Mouse (Mus musculus) embryonic facial prominence, embryonic 14.5 days (tissue): ENCODE results near the gene Cyb5rl. TPM values are rescaled to one million over a fixed set of nuclear protein-coding genes. Genes with fewer than 3 reads are reported as not detected.

Experiments
- ATAC-seq: fragments of 200-750 bp; cut with Nextera tagmentation; 2 replicates; pipeline ENCODE4 v1.8.0; 2017; ENCODE audit warnings: low read depth, moderate number of reproducible peaks, moderate TSS enrichment
- DNase-seq: peaks from one replicate; pipeline ENCODE4 v3.0.0-alpha.2; 2015; ENCODE audit warnings: low spot score
- H3K27ac ChIP-seq: fragments of 300-500 bp; sonication (generic); replicated peaks from 2 replicates; pipeline ENCODE4 v1.5.1; 2014; ENCODE audit warnings: low read depth, mild to moderate bottlenecking, low read length, moderate library complexity
- H3K27me3 ChIP-seq: fragments of 300-500 bp; sonication (generic); replicated peaks from 2 replicates; pipeline ENCODE4 v1.6.1; 2014; ENCODE audit warnings: low read length; ENCODE audit not compliant: control insufficient read depth, insufficient read depth
- H3K36me3 ChIP-seq: fragments of 300-500 bp; sonication (generic); 2 replicates; pipeline ENCODE4 v1.6.1; 2014; ENCODE audit warnings: low read length, mixed read lengths; ENCODE audit not compliant: control insufficient read depth, insufficient read depth
- H3K4me1 ChIP-seq: fragments of 300-500 bp; sonication (generic); 2 replicates; pipeline ENCODE4 v1.6.1; 2014; ENCODE audit warnings: antibody characterized with exemption, low read length; ENCODE audit not compliant: control insufficient read depth, insufficient read depth
- H3K4me2 ChIP-seq: fragments of 300-500 bp; sonication (generic); 2 replicates; pipeline ENCODE4 v1.6.1; 2014; ENCODE audit warnings: low read depth, mild to moderate bottlenecking, low read length, moderate library complexity, mixed read lengths
- H3K4me3 ChIP-seq: fragments of 300-500 bp; sonication (generic); 2 replicates; pipeline ENCODE4 v1.5.1; 2014; ENCODE audit warnings: low read depth, mild to moderate bottlenecking, low read length
- H3K9ac ChIP-seq: fragments of 300-500 bp; sonication (generic); 2 replicates; pipeline ENCODE4 v1.6.1; 2014; ENCODE audit warnings: low read depth, mild to moderate bottlenecking, low read length, moderate library complexity, mixed read lengths
- H3K9me3 ChIP-seq: fragments of 300-500 bp; sonication (generic); 2 replicates; pipeline ENCODE4 v1.6.1; 2016; ENCODE audit warnings: low read length; ENCODE audit not compliant: control insufficient read depth
- WGBS: fragments of 180-500 bp; shearing (Covaris S2); extraction: QIAGEN DNeasy Blood & Tissue Kit; methylation state at CpG from one replicate; pipeline ENCODE4 v1.1.7; 2014; 5-methylcytosine and 5-hydroxymethylcytosine counted together
- polyA plus RNA-seq: library from polyadenylated mRNA; unstranded; fragments of >200 nt; fragmentation: Nextera tagmentation; extraction: Ambion mirVana; gene quantifications from 2 replicates; pipeline ENCODE4 v1.2.1, GENCODE M21; 2014

Gene Cyb5rl
- polyA plus RNA-seq, 1 experiment from 2014 or later, result 8.6 TPM

- H3K4me1 ChIP-seq, result peaks cover 2% of the 10 kb centered on the region; the same call in 1 of the 2 replicates
- no peak overlapping the region for H3K4me3 ChIP-seq
- no peak overlapping the region for H3K27ac ChIP-seq
- ATAC-seq, result no peak
- H3K27me3 ChIP-seq, result no peaks in the 10 kb centered on the region
- WGBS, result 81% methylated on average over 14 of the region's 14 CpGs
- no peak overlapping the region for H3K4me2 ChIP-seq
- H3K9ac ChIP-seq, result no peak overlapping the region
- H3K9me3 ChIP-seq, result no peaks in the 10 kb centered on the region
- no peak for DNase-seq
- H3K36me3 ChIP-seq, result no peaks in the 10 kb centered on the region
Observed at GRCm38 (mm10) chr4:107091696-107092095, 24.9 kb downstream of the Cyb5rl start.

DNA sequence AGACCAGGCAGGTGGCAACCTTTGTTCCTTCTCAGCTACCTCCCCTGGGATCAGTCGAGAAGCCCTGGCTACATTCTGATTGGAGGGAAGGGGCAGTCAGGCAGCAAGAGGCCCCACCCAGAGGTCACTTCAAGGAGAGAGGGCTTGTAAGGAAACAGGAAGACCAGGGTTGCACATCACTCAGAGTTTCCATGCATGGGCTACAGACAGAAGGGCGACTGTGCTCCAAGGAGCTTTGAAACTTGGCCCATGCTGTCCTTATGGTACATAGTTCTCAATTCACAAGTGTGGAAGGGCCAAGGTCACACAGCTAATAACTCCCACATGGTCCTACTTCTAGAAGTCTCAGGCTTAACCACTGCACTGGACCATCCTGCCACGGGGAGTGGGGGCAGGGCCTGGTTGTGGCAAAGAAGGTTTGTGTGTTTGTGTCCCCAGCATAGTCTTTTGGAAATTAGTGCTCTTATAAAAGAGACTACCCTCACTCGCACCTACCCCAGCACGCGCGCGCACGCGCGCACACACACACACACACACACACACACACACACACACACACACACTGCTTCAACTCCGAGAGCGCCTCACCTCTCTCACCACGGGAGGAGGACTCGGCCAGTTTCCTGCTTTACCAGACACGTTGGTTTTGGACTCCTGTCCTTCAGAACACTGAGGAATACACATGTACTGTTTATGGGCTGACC lies 27.8 kb downstream of the Cyb5rl start:
- WGBS, result 56% methylated on average over 16 of the region's 16 CpGs
- Histone ChIP-seq H3K4me2 (no peak overlapping the region), H3K27ac (no peak overlapping the region), H3K9me3 (no peaks in the 10 kb centered on the region), H3K4me3 (no peak overlapping the region), H3K4me1 (peaks cover 2% of the 10 kb centered on the region; the same call in 1 of the 2 replicates), H3K27me3 (no peaks in the 10 kb centered on the region), H3K9ac (no peak overlapping the region), H3K36me3 (no peaks in the 10 kb centered on the region)
- ATAC-seq (no peak), DNase-seq (no peak)

GRCm38 (mm10) chr4:107096043-107096442 lies 29.3 kb downstream of the Cyb5rl start:
- H3K9ac ChIP-seq, result no peak overlapping the region
- ATAC-seq (no peak), DNase-seq (peak; percentile 40)
- no peak overlapping the region for H3K27ac ChIP-seq
- peaks cover 2% of the 10 kb centered on the region; the same call in 1 of the 2 replicates for H3K4me1 ChIP-seq
- 22% methylated on average over 6 of the region's 6 CpGs for WGBS
- no peaks in the 10 kb centered on the region for H3K9me3 ChIP-seq
- H3K4me2 ChIP-seq, result no peak overlapping the region
- no peaks in the 10 kb centered on the region for H3K27me3 ChIP-seq
- H3K4me3 ChIP-seq, result no peak overlapping the region
- H3K36me3 ChIP-seq, result no peaks in the 10 kb centered on the region

GRCm38 (mm10) chr4:107096841-107097373 lies 30.1 kb downstream of the Cyb5rl start, which contains the start of gene Cdcp2:
TSS of gene Cdcp2 (plus strand) at chr4:107096891.
- H3K36me3 ChIP-seq, result no peaks in the 10 kb centered on the region
- no peaks in the 10 kb centered on the region for H3K27me3 ChIP-seq
- WGBS, result 51% methylated on average over 16 of the region's 16 CpGs
- H3K9me3 ChIP-seq, result no peaks in the 10 kb centered on the region
- DNase-seq, result no peak
- H3K4me3 ChIP-seq, result no peak within 1 kb of the TSS
- no peak within 1 kb of the TSS for H3K4me2 ChIP-seq
- H3K9ac ChIP-seq, result no peak within 1 kb of the TSS
- no peak; the same call in 1 of the 2 replicates for ATAC-seq
- no peak within 1 kb of the TSS for H3K27ac ChIP-seq
- H3K4me1 ChIP-seq, result peaks cover 2% of the 10 kb centered on the region; the same call in 1 of the 2 replicates

GRCm38 (mm10) chr4:107097871-107098270 lies 31.1 kb downstream of the Cyb5rl start:
- no peak overlapping the region for H3K4me3 ChIP-seq
- peaks cover 2% of the 10 kb centered on the region; the same call in 1 of the 2 replicates for H3K4me1 ChIP-seq
- 42% methylated on average over 12 of the region's 15 CpGs for WGBS
- H3K27ac ChIP-seq, result no peak overlapping the region
- H3K27me3 ChIP-seq, result no peaks in the 10 kb centered on the region
- DNase-seq (no peak), ATAC-seq (no peak)
- no peak overlapping the region for H3K9ac ChIP-seq
- no peaks in the 10 kb centered on the region for H3K36me3 ChIP-seq
- no peak overlapping the region for H3K4me2 ChIP-seq
- H3K9me3 ChIP-seq, result no peaks in the 10 kb centered on the region

GRCm38 (mm10) chr4:107098375-107098774 lies 31.6 kb downstream of the Cyb5rl start:
- no peak overlapping the region for H3K4me2 ChIP-seq
- ATAC-seq, result no peak
- H3K9ac ChIP-seq, result no peak overlapping the region
- H3K27ac ChIP-seq, result no peak overlapping the region
- H3K9me3 ChIP-seq, result no peaks in the 10 kb centered on the region
- 54% methylated on average over 9 of the region's 10 CpGs for WGBS
- no peak for DNase-seq
- H3K4me1 ChIP-seq, result peaks cover 2% of the 10 kb centered on the region; the same call in 1 of the 2 replicates
- H3K36me3 ChIP-seq, result no peaks in the 10 kb centered on the region
- no peaks in the 10 kb centered on the region for H3K27me3 ChIP-seq
- H3K4me3 ChIP-seq, result no peak overlapping the region

GRCm38 (mm10) chr4:107098791-107099525 lies 32.2 kb downstream of the Cyb5rl start:
- Histone ChIP-seq H3K27ac (no peak overlapping the region), H3K36me3 (no peaks in the 10 kb centered on the region), H3K27me3 (no peaks in the 10 kb centered on the region), H3K9ac (no peak overlapping the region), H3K4me3 (no peak overlapping the region), H3K4me1 (peaks cover 2% of the 10 kb centered on the region; the same call in 1 of the 2 replicates), H3K9me3 (no peaks in the 10 kb centered on the region), H3K4me2 (no peak overlapping the region)
- no peak for DNase-seq
- whole genome bisulfite sequencing, result 70% methylated on average over 14 of the region's 17 CpGs
- ATAC-seq, result no peak

DNA sequence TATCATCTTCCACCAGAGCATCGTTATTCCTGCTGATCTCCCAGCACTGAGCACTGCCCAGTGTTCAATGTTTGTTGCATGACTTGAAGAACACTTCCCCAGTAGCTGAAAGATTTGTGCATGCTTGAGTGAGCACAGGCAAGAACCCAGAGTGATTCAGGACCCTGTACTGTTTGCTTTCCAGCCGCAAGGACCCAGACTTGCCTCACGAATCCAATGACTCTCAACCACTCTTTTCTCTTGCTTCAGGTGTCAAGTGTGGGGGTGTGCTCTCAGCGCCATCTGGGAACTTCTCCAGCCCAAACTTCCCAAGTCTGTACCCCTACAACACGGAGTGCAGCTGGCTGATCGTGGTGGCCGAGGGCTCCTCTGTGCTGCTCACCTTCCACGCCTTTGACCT lies 35.4 kb downstream of the Cyb5rl start:
- DNase-seq, result no peak
- no peak overlapping the region for H3K9ac ChIP-seq
- H3K4me2 ChIP-seq, result no peak overlapping the region
- H3K4me3 ChIP-seq, result no peak overlapping the region
- no peaks in the 10 kb centered on the region for H3K9me3 ChIP-seq
- no peak for ATAC-seq
- no peaks in the 10 kb centered on the region for H3K36me3 ChIP-seq
- WGBS, result 63% methylated on average over 8 of the region's 8 CpGs
- no peaks in the 10 kb centered on the region for H3K27me3 ChIP-seq
- no peaks in the 10 kb centered on the region for H3K4me1 ChIP-seq
- no peak overlapping the region for H3K27ac ChIP-seq
